Mouse (Mus musculus): ENCODE measurements around the gene Tom1l2. TPM values are rescaled to one million over a fixed set of nuclear protein-coding genes. Genes with fewer than 3 reads are reported as not detected.

Gene Tom1l2
- polyA plus RNA-seq, 1 experiment from 2014 or later: 74.6 TPM

DNA sequence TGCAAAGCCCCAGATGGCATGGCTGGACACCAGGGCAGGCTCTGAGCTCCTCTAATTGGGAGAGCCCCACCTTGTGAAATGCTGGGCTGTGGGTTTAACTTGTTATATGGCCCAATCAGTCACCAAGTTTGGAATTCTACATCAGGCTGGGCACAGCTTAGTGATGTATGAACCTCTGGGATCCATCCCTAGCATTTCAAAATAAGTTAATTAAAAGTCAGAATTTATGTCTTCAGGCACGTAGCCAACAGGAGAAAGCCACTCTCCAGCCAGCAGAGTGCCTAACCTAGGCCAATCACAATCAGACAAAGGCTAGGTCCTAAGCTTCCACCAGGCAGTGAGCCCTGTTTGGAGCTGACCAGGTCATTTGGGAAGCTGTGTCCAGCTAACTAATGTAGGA is 136.0 kb downstream of the Tom1l2 start:
- no peak overlapping the region for H3K27ac ChIP-seq (ENCODE audit: low read length)
- 85% methylated on average over 1 of the region's 1 CpGs for WGBS
- H3K27me3 ChIP-seq (ENCODE audit: control insufficient read depth, insufficient read depth, low read depth, low read length): no peaks in the 10 kb centered on the region
- no peak overlapping the region for H3K4me2 ChIP-seq (ENCODE audit: low read length)
- ATAC-seq: no peak
- no peak overlapping the region for H3K9ac ChIP-seq (ENCODE audit: low read depth, low read length)
- H3K36me3 ChIP-seq (ENCODE audit: control insufficient read depth, insufficient read depth, low read length): no peaks in the 10 kb centered on the region
- peaks cover 9% of the 10 kb centered on the region for H3K4me1 ChIP-seq (ENCODE audit: control insufficient read depth, insufficient read depth, low read length)
- no peaks in the 10 kb centered on the region for H3K9me3 ChIP-seq (replicated peaks; ENCODE audit: control insufficient read depth, low read length, poor library complexity, severe bottlenecking)
- H3K4me3 ChIP-seq (ENCODE audit: low read depth, low read length): no peak overlapping the region

DNA sequence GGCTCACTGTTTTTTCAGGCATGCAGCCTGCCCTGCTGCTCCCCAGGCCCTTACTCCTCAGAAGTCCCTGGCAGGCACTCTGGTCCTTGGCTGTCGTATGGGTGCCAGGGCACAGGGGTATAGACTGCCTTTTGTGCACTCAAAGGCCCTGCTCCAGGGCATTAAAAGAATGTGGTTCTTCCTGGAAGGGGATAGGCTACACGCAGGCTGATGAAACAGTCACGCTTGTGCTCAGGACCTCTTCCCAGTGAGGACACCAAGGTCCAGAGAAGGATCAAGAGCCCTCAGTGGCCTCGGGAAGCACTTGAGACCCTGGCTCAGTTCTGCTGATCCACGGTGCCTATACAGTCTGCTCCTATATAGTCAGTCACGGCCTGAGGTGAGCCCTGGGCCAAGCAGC is 139.4 kb downstream of the Tom1l2 start:
- H3K27me3 ChIP-seq (ENCODE audit: control insufficient read depth, insufficient read depth, low read depth, low read length): no peaks in the 10 kb centered on the region
- H3K36me3 ChIP-seq (ENCODE audit: control insufficient read depth, insufficient read depth, low read length): no peaks in the 10 kb centered on the region
- no peak overlapping the region for H3K27ac ChIP-seq (ENCODE audit: low read length)
- H3K9ac ChIP-seq (ENCODE audit: low read depth, low read length): no peak overlapping the region
- H3K4me3 ChIP-seq (ENCODE audit: low read depth, low read length): no peak overlapping the region
- ATAC-seq: no peak
- WGBS: 61% methylated on average over 6 of the region's 6 CpGs
- H3K4me1 ChIP-seq (ENCODE audit: control insufficient read depth, insufficient read depth, low read length): peaks cover 23% of the 10 kb centered on the region
- no peak overlapping the region for H3K4me2 ChIP-seq (ENCODE audit: low read length)
- H3K9me3 ChIP-seq (replicated peaks; ENCODE audit: control insufficient read depth, low read length, poor library complexity, severe bottlenecking): no peaks in the 10 kb centered on the region

DNA sequence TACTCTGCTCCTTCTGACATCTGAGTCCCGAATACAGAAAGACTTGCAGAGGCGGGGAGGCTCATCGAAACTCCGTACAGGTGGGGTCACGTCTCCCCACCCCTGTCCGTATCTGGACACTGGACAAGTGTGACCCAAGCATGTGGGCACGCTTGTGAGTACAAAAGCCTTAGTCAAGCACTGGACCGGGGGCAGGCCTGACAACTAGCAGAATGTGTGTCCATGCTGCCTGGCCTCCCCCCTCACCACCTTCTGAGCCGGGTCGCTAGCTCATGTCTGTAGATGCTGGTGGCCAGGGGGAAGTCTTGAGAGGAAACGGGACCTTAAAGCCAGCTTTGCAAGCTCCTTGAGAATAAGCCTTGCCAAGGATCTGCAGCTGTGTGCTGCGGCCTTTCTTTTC is 140.9 kb downstream of the Tom1l2 start:
- ATAC-seq: no peak
- Histone ChIP-seq H3K36me3 (ENCODE audit: control insufficient read depth, insufficient read depth, low read length) (no peaks in the 10 kb centered on the region), H3K27ac (ENCODE audit: low read length) (no peak overlapping the region), H3K4me1 (ENCODE audit: control insufficient read depth, insufficient read depth, low read length) (peaks cover 34% of the 10 kb centered on the region), H3K9ac (ENCODE audit: low read depth, low read length) (no peak overlapping the region; the same call in 1 of the 2 replicates), H3K9me3 (replicated peaks; ENCODE audit: control insufficient read depth, low read length, poor library complexity, severe bottlenecking) (no peaks in the 10 kb centered on the region), H3K27me3 (ENCODE audit: control insufficient read depth, insufficient read depth, low read depth, low read length) (no peaks in the 10 kb centered on the region), H3K4me3 (ENCODE audit: low read depth, low read length) (no peak overlapping the region), H3K4me2 (ENCODE audit: low read length) (no peak overlapping the region)
- WGBS: 55% methylated on average over 12 of the region's 12 CpGs

DNA sequence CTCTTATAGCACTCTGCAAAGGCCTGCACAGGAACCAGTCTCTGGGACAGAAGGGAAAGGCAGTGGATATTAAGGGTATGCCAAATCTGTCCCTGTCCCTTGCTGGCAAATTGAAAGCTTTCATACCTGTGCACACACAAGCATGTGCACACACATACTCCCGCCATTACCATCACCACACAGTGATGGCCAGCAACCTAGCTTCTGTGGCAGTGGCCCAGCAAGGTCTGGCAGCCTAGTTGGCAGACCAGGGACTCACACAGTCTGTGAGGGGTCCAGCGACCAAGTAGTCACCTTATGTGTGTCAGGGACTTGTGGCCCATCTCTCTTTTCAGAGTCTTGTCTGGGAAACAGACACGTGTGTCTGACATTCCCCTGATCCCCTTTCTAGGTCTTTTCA is 141.6 kb downstream of the Tom1l2 start:
- Histone ChIP-seq H3K27me3 (ENCODE audit: control insufficient read depth, insufficient read depth, low read depth, low read length) (no peaks in the 10 kb centered on the region), H3K4me3 (ENCODE audit: low read depth, low read length) (no peak overlapping the region), H3K36me3 (ENCODE audit: control insufficient read depth, insufficient read depth, low read length) (no peaks in the 10 kb centered on the region), H3K9me3 (replicated peaks; ENCODE audit: control insufficient read depth, low read length, poor library complexity, severe bottlenecking) (no peaks in the 10 kb centered on the region), H3K4me2 (ENCODE audit: low read length) (no peak overlapping the region), H3K27ac (ENCODE audit: low read length) (peak overlapping the region; percentile 65; the same call in 1 of the 2 replicates), H3K9ac (ENCODE audit: low read depth, low read length) (no peak overlapping the region), H3K4me1 (ENCODE audit: control insufficient read depth, insufficient read depth, low read length) (peaks cover 40% of the 10 kb centered on the region)
- 65% methylated on average over 3 of the region's 3 CpGs for WGBS
- no peak for ATAC-seq

DNA sequence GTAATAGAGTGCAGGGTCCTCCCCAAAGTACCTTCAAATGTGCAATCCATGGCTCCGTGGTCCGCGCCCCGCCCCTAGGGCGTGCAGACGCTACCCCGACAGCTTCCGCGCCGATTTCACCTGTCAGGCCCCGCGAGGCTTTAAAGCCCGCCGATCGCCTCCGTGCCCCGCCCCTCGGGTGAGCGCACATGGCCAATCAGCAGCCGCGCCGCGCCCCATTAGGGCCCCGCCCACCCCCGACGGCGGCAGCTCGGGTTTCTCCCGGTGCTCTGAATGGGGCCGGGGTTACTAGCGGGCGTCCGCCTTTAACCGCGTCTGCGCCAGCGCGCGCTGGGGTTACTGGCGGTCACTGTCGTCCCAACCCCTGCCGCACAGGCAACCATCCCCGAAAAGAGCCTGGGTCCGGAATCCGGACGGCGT is 142.4 kb downstream of the Tom1l2 start:
- H3K4me1 ChIP-seq (ENCODE audit: control insufficient read depth, insufficient read depth, low read length): peaks cover 41% of the 10 kb centered on the region
- H3K9ac ChIP-seq (ENCODE audit: low read depth, low read length): peak overlapping the region; percentile 60
- no peaks in the 10 kb centered on the region for H3K9me3 ChIP-seq (replicated peaks; ENCODE audit: control insufficient read depth, low read length, poor library complexity, severe bottlenecking)
- no peaks in the 10 kb centered on the region for H3K36me3 ChIP-seq (ENCODE audit: control insufficient read depth, insufficient read depth, low read length)
- peak; percentile 81 for ATAC-seq
- peak overlapping the region; percentile 80 for H3K27ac ChIP-seq (ENCODE audit: low read length)
- H3K4me2 ChIP-seq (ENCODE audit: low read length): peak overlapping the region; percentile 70
- no peaks in the 10 kb centered on the region for H3K27me3 ChIP-seq (ENCODE audit: control insufficient read depth, insufficient read depth, low read depth, low read length)
- H3K4me3 ChIP-seq (ENCODE audit: low read depth, low read length): peak overlapping the region; percentile 44
- whole genome bisulfite sequencing: under 1% methylated on average over 46 of the region's 47 CpGs

DNA sequence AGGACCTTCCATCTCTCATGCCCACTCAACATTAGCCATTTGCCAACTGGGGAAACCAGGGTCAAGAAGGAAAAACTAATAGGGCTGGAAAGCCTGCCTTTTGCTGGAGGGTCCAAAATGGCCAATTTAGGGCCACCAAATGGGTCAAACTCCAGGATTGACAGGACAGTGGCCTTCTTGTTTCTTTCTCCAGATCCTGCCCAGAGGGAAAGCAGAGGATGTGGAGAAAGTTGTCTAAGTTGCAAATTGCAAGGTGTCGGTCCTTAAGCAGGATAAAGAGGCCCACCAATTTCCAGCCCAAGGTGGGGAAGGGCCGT is 142.8 kb downstream of the Tom1l2 start:
- Histone ChIP-seq H3K9me3 (replicated peaks; ENCODE audit: control insufficient read depth, low read length, poor library complexity, severe bottlenecking) (no peaks in the 10 kb centered on the region), H3K36me3 (ENCODE audit: control insufficient read depth, insufficient read depth, low read length) (peaks cover 4% of the 10 kb centered on the region; the same call in 1 of the 2 replicates), H3K4me1 (ENCODE audit: control insufficient read depth, insufficient read depth, low read length) (peaks cover 41% of the 10 kb centered on the region), H3K27ac (ENCODE audit: low read length) (peak overlapping the region; percentile 80), H3K4me2 (ENCODE audit: low read length) (peak overlapping the region; percentile 70), H3K4me3 (ENCODE audit: low read depth, low read length) (peak overlapping the region; percentile 44), H3K27me3 (ENCODE audit: control insufficient read depth, insufficient read depth, low read depth, low read length) (no peaks in the 10 kb centered on the region), H3K9ac (ENCODE audit: low read depth, low read length) (peak overlapping the region; percentile 60)
- WGBS: 3% methylated on average over 2 of the region's 2 CpGs
- ATAC-seq: no peak

DNA sequence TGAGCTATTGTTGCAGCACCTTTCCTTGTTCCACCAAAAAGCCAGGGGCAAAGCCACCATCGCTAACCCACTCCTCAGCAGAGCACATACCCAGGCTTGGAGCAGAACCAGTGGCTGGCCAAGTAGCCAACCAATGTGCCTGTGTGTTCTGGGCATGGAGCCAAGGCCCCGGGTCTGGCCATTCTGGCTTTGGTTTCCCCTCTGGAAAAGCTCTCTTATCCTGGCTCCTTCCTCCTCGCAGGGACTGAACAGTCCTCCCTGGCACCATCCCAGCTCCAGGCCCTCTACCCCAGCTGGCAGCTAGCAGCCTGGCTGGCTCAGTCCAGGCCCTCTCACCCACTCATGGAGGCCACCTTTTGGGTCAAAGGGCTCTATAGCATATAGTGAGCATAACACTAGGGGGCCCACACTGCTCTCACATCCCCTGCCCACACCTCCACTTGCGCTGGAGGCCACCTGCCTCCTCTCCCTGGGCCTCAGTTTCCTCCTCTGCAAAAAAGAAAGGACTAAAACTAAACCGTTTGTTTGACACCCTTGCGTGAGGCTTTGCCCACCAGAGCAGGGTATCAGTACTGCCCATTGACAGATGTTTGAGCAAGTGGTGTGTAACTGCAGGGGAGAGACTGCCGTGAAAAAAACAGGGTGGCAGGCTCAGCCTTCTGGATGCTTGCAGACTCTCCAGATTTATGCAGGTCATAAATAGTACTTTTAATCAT is 143.3 kb downstream of the Tom1l2 start:
- Histone ChIP-seq H3K4me3 (ENCODE audit: low read depth, low read length) (peak overlapping the region; percentile 44), H3K36me3 (ENCODE audit: control insufficient read depth, insufficient read depth, low read length) (peaks cover 8% of the 10 kb centered on the region; the same call in 1 of the 2 replicates), H3K9ac (ENCODE audit: low read depth, low read length) (peak overlapping the region; percentile 60), H3K27ac (ENCODE audit: low read length) (peak overlapping the region; percentile 80), H3K27me3 (ENCODE audit: control insufficient read depth, insufficient read depth, low read depth, low read length) (no peaks in the 10 kb centered on the region), H3K4me2 (ENCODE audit: low read length) (peak overlapping the region; percentile 70), H3K4me1 (ENCODE audit: control insufficient read depth, insufficient read depth, low read length) (peaks cover 41% of the 10 kb centered on the region), H3K9me3 (replicated peaks; ENCODE audit: control insufficient read depth, low read length, poor library complexity, severe bottlenecking) (no peaks in the 10 kb centered on the region)
- 29% methylated on average over 7 of the region's 7 CpGs for WGBS
- peak; percentile 66; the same call in 1 of the 2 replicates for ATAC-seq

DNA sequence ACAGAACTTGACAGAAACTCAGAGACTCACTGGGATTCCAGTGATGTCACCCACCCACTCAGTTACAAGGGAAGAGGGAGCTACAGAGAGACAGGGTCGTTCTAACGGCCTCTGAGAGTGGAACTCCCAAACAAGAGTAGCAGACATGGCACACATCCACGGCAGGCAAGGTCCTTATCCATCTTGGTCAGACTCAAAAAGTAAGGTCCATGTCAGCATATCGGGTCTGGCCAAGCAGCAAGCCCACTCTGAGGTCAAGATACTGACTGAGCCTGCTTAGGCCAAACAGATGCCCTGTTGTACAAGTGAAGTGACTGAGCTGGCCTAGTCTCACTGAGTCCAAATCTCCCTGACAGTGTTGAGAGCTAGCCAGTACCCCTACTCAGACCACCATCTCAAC is 144.0 kb downstream of the Tom1l2 start:
- Histone ChIP-seq H3K27ac (ENCODE audit: low read length) (peak overlapping the region; percentile 80), H3K4me3 (ENCODE audit: low read depth, low read length) (peak overlapping the region; percentile 17; the same call in 1 of the 2 replicates), H3K27me3 (ENCODE audit: control insufficient read depth, insufficient read depth, low read depth, low read length) (no peaks in the 10 kb centered on the region), H3K4me2 (ENCODE audit: low read length) (peak overlapping the region; percentile 70), H3K9me3 (replicated peaks; ENCODE audit: control insufficient read depth, low read length, poor library complexity, severe bottlenecking) (no peaks in the 10 kb centered on the region), H3K9ac (ENCODE audit: low read depth, low read length) (peak overlapping the region; percentile 60; the same call in 1 of the 2 replicates), H3K36me3 (ENCODE audit: control insufficient read depth, insufficient read depth, low read length) (peaks cover 11% of the 10 kb centered on the region; the same call in 1 of the 2 replicates), H3K4me1 (ENCODE audit: control insufficient read depth, insufficient read depth, low read length) (peaks cover 41% of the 10 kb centered on the region)
- 60% methylated on average over 4 of the region's 4 CpGs for WGBS
- no peak for ATAC-seq

DNA sequence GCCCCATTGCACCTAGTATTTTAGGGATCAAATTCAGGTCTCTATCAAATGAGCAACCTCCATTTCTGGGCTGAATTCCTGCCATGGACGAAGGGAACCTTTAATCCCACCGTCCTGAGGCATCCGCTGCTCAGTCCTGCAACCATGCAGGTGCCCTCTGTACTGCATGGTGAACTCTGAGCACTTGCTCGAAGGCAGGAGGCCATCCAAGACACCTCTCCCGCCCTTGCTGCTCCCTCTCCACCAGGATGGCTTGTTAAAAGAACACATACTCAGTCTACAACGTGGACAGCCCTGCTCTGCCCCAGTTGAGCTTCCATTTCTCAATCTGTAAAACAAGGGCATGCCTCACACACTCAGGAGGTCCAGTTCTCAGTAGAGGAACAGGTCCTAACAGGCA is 144.5 kb downstream of the Tom1l2 start:
- ATAC-seq: no peak
- no peaks in the 10 kb centered on the region for H3K27me3 ChIP-seq (ENCODE audit: control insufficient read depth, insufficient read depth, low read depth, low read length)
- peak overlapping the region; percentile 80; the same call in 1 of the 2 replicates for H3K27ac ChIP-seq (ENCODE audit: low read length)
- H3K4me2 ChIP-seq (ENCODE audit: low read length): peak overlapping the region; percentile 70
- H3K4me3 ChIP-seq (ENCODE audit: low read depth, low read length): peak overlapping the region; percentile 17
- peaks cover 46% of the 10 kb centered on the region for H3K4me1 ChIP-seq (ENCODE audit: control insufficient read depth, insufficient read depth, low read length)
- H3K9ac ChIP-seq (ENCODE audit: low read depth, low read length): peak overlapping the region; percentile 60
- H3K36me3 ChIP-seq (ENCODE audit: control insufficient read depth, insufficient read depth, low read length): peaks cover 13% of the 10 kb centered on the region; the same call in 1 of the 2 replicates
- WGBS: 59% methylated on average over 6 of the region's 6 CpGs
- no peaks in the 10 kb centered on the region for H3K9me3 ChIP-seq (replicated peaks; ENCODE audit: control insufficient read depth, low read length, poor library complexity, severe bottlenecking)

Measured in midbrain, embryonic 16.5 days (tissue).